Mouse (Mus musculus): ENCODE results near the gene Il11ra1. TPM values are rescaled to one million over a fixed set of nuclear protein-coding genes. Genes with fewer than 3 reads are reported as not detected.

Il11ra1 gene
- polyA plus RNA-seq (2012; rRNA removed; ENCODE audit: low replicate concordance) = 38.6 and 72.8 TPM in 2 replicates

DNA sequence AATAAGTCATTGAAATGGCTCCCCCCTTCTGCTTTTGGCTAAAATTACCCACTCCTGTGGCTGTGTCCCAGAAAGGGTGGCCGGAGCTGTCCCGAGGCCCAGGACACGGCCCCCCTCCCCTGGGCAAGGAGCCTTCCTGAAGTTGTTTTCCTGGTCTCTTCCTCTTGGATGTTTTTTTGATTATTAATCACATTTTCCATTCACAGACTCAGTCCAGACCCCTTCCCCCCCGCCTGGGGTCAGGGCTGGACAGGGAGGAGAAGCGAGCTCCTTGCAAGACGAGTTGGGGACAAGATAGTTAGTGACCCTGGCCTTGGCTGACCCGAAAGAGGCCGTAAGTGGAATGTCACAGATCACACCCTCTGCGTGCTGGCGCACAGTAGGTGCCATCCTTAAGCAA, at the start of gene Il11ra1:
Gene Il11ra1, plus strand, starts transcription at position 207 of the 400 bp plus-strand sequence.

DNA sequence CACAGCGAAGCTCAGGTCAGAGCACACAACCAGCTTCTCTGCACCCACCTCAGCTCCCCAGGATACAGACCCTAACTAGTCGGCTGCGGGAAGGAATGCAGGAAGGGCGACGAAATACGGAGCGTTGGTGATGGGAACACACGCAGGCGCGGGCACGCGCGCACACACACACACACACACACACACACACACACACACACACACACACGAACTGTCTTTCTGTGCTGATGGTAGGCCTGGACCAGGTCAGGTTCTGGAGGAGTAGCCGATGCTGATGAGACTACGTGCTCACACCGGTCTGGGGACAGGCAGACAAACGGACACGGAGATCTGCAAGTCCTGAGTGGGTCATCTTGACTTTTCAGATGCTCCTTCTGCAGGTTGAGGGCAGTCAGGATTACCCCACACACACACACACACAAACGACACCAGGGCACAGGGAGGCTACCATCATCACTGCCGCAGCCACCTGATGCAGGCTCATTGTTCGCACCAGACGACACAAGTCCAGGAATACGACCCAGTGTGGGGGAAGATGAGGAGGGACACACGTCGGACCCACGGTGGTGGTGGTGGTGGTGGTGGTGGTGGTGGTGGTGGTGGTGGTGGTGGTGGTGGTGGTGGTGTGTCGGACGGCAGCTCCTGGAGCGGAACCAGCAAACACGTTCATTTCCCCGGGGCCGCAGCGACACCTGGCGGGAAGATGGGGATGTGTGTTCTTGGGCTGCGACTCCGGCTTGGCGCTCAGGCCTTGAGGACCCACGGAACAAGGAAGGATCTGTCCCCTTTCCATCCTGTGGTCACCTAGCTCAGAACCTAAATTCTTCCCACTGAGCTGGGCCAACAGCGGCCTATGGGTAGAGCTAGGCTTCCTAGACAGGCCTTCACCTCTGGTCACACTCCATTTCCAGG, 2.6 kb upstream of the Il11ra1 start, which contains the start of gene Cntfr:
Gene Cntfr, minus strand, starts transcription at position 160 of the 912 bp plus-strand sequence.

DNA sequence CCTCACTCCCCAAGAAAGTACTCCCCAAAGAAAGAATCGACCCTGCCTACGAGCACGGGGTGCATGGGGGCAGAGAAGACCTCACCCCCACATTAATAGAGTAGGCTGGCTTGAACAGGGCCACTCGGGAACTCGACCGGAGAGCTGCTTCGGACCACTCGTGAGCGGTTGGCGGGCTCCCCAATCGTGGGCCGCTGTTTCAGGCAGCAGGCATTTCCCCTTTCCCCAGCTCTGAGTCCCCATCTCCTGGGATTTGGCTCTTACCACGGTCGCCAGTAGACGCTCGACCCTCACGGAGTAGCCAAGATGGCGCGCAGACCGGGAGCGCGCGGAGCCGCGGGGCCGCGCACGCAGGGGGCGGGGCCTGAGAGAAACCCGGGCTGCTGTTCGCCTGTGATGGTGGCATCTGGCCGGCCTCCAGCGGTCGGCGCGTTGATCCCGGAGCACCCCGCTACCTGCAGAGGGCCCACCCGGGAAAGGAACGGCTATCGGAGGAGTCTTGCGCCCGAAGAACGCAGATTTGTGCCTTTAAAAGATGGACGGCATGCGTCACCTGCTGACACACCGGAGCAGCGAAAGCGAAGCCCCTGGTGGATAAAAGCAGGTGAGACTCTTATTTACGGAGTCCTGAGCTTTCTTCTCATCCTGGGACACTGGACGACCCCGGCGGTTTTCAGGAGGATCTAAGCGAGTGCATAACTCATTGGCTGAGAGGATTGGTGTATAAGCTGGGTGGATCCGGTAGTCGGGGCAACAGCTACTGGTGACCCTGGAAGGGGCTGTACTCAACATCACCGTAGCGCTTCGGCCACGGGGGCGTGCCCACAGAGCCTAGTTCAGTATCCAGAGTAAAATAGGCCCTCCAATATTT, 13.6 kb downstream of the Il11ra1 start, which contains the start of gene Rpp25l:
Gene Rpp25l, minus strand, starts transcription at position 338 of the 871 bp plus-strand sequence.

DNA sequence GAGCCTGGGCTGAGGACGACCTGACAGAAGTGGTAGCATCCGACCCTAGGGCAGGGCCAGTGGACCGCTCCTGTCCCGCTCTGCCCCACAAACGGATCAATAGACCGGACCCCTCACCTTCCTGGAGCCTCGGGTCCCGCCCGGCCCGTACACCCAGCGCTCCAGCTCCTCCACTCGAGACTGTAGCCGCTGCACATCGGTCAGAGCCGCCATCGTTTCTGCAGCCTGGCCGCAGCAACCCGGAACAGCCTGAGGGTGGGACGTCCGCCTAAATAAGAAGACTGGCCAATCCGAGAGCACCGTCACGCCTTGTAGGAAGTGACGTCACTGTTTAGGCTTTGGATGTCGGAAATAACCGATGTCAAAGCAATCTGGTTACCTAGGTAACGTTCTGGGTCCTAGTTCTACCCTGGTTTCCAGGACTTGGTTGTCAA, 23.1 kb downstream of the Il11ra1 start, which contains the start of gene Dctn3:
Gene Dctn3, minus strand, starts transcription at position 253 of the 434 bp plus-strand sequence.

DNA sequence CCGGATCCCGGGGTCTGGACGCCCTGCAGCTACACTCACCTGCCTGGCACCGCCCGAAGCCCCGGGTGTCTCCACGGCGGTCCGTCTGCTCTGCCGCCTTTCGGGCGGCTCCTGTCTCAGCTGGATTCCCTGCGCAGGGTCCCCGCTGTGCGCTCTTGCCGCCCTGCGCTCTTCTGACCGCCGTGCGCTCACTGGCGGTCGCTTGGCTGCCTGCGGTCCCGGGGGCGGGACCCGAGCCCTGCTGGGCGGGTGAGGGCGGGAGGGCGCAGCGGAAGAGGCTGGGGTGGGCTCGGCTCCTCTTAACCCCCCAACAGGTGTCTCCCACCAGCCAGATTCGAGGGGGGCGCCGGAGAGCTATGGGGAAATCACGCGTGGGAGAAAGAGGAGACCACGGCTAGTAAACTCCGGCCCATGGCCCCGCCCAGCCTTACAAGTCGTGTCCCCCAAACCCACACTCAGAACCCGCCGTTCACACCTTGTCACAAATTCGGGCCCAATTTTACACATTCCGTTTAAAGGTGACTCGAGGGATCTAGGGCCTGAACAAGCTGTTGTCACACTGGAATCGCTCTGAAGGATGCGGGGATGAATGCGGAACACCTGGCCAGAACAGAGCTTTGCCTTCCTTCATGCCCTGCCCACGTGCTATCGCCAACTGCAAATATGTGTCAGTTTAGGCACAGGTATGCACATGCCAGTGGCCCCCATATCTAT, 31.4 kb downstream of the Il11ra1 start, which contains the start of gene Arid3c:
Gene Arid3c, minus strand, starts transcription at position 91 of the 714 bp plus-strand sequence.

DNA sequence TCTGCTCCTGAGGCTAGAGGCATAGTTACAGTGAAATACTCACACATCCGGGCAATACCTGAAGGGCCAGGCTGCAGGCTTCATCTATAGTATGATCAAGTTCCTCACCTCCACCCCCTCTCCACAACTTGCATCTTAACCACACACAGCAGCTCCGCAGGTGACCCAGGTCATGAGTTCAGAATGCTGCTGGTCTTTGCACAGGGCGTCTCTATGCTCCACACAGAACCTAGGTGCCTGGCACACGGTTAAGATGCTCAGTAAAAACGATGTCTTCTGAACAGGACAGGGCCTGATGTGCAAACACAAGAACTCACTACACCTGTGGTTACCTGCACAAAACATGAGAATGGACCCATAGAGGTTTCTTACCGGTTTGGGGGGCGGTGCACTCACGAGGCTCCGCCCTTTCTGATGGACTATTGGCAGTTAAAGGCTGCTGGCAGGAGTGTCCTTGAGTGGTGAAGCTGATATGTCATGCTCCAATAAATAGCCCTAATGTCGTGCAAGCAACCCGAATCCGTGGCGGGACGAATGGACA, 55.1 kb downstream of the Il11ra1 start, which contains the start of gene Galt:
Gene Galt, plus strand, starts transcription at position 432 of the 541 bp plus-strand sequence.

DNA sequence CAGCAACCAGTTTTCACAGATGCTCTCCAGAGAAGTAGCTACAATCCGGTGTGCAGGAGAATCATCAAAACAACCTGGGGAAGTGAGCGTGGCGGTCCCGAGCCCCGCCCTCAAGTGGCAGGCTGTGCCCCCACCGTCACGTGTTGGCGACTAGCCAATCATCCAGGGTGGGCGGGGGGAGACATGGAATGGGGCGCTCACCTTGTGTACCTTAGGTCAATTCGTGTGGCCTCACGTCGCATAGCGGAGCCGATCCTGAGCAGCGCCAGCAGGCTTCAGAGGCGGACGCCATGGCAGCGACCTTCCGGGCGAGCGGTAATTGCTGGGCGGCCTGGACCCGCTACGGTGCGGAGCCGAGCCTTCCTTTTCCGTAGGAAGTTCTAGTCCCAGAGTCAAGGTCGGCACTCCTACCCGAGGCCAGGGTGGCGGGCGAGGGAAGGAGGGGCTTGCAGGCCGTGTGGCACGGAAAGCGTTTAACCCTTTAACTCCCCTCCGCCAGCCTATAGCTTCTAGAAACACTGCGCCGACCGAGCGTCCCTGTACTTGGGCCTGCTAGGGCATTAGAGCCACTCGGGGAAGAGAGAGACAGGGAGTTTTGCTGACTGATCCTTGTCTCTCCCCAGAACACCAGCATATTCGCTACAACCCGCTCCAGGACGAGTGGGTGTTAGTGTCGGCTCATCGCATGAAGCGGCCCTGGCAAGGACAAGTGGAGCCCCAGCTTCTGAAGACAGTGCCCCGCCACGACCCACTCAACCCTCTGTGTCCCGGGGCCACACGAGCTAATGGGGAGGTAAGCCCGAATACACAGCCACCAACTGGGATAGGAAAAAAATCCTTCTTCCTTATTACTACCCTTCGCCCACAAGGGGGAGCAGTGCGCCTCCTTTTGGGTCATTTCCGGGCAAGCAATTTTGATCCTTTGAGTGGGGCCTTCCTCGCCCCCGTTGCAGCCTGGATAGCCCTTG, 55.8 kb downstream of the Il11ra1 start, which contains the start of gene Sigmar1:
Gene Sigmar1, minus strand, starts transcription at position 820 of the 968 bp plus-strand sequence.

DNA sequence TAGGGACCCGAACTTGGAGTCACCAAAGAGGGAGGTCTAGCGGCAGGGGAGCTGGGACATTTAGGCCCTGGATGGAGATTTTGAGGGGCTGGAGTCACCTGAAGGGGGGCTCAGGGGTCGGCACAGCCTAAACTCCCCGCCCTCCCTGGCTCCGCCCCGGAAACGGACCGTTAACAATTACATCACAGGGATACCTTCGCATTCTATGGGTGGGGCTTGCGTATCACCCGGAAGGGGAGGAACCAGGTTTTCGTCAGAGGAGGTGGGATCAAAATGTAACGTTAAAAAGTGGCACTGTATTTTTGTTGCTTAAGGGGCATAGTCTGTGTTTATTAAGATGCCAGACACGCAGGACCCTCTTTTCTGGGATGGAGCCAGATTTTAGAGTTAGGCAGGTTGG, 74.2 kb downstream of the Il11ra1 start, which contains the start of gene Ccl27a:
Gene Ccl27a, minus strand, starts transcription at position 246 of the 400 bp plus-strand sequence.

Other genes starting within 250 kb of the Il11ra1 start
- gene Kif24, start 235.1 kb upstream of the Il11ra1 start, polyA plus RNA-seq (2012; rRNA removed; ENCODE audit: low replicate concordance) = 0.70 and 1.2 TPM in 2 replicates
- 4.2 and 5.5 TPM in 2 replicates for gene Nudt2, start 234.8 kb upstream of the Il11ra1 start, polyA plus RNA-seq (2012; rRNA removed; ENCODE audit: low replicate concordance)
- 6.8 and 8.2 TPM in 2 replicates for gene AI464131, start 196.9 kb upstream of the Il11ra1 start, polyA plus RNA-seq (2012; rRNA removed; ENCODE audit: low replicate concordance)
- gene 1110017D15Rik, start 182.7 kb upstream of the Il11ra1 start, polyA plus RNA-seq (2012; rRNA removed; ENCODE audit: low replicate concordance) = not detected in 2 replicates
- 16.8 and 27.1 TPM in 2 replicates for gene Fam219a, start 130.5 kb upstream of the Il11ra1 start, polyA plus RNA-seq (2012; rRNA removed; ENCODE audit: low replicate concordance)
- gene Dnaic1, start 130.2 kb upstream of the Il11ra1 start, polyA plus RNA-seq (2012; rRNA removed; ENCODE audit: low replicate concordance) = 2.2 and 4.2 TPM in 2 replicates
- gene Enho, start 59.7 kb upstream of the Il11ra1 start, polyA plus RNA-seq (2012; rRNA removed; ENCODE audit: low replicate concordance) = 10.3 and 10.8 TPM in 2 replicates
- gene Cntfr, start 2.9 kb upstream of the Il11ra1 start, polyA plus RNA-seq (2012; rRNA removed; ENCODE audit: low replicate concordance) = 2.2 and 3.4 TPM in 2 replicates
- gene Rpp25l, start 13.5 kb downstream of the Il11ra1 start, polyA plus RNA-seq (2012; rRNA removed; ENCODE audit: low replicate concordance) = 44.2 and 56.4 TPM in 2 replicates
- 37.8 and 51.4 TPM in 2 replicates for gene Dctn3, start 23.2 kb downstream of the Il11ra1 start, polyA plus RNA-seq (2012; rRNA removed; ENCODE audit: low replicate concordance)
- gene Arid3c, start 31.2 kb downstream of the Il11ra1 start, polyA plus RNA-seq (2012; rRNA removed; ENCODE audit: low replicate concordance) = not detected in 2 replicates
- gene Galt, start 55.2 kb downstream of the Il11ra1 start, polyA plus RNA-seq (2012; rRNA removed; ENCODE audit: low replicate concordance) = 105 and 141 TPM in 2 replicates
- 40.0 and 47.2 TPM in 2 replicates for gene Sigmar1, start 56.2 kb downstream of the Il11ra1 start, polyA plus RNA-seq (2012; rRNA removed; ENCODE audit: low replicate concordance)
- gene Ccl27a, start 74.3 kb downstream of the Il11ra1 start, polyA plus RNA-seq (2012; rRNA removed; ENCODE audit: low replicate concordance) = 14.3 and 25.9 TPM in 2 replicates
- gene Gm21541, start 203.6 kb downstream of the Il11ra1 start, polyA plus RNA-seq (2012; rRNA removed; ENCODE audit: low replicate concordance) = 2.4 TPM in 1 of 2 replicates, not detected in the other
- 0.36 and 6.1 TPM in 2 replicates for gene Gm20878, start 241.6 kb downstream of the Il11ra1 start, polyA plus RNA-seq (2012; rRNA removed; ENCODE audit: low replicate concordance)